Mouse (Mus musculus): ENCODE measurements around the gene Scarb1. TPM values are rescaled to one million over a fixed set of nuclear protein-coding genes. Genes with fewer than 3 reads are reported as not detected.
A peak's percentile ranks its signal among the peaks of the same experiment; 100 is the strongest.

Gene Scarb1
- total RNA-seq, 2 experiments from 2014 or later: 62.6 to 73.8 TPM

DNA sequence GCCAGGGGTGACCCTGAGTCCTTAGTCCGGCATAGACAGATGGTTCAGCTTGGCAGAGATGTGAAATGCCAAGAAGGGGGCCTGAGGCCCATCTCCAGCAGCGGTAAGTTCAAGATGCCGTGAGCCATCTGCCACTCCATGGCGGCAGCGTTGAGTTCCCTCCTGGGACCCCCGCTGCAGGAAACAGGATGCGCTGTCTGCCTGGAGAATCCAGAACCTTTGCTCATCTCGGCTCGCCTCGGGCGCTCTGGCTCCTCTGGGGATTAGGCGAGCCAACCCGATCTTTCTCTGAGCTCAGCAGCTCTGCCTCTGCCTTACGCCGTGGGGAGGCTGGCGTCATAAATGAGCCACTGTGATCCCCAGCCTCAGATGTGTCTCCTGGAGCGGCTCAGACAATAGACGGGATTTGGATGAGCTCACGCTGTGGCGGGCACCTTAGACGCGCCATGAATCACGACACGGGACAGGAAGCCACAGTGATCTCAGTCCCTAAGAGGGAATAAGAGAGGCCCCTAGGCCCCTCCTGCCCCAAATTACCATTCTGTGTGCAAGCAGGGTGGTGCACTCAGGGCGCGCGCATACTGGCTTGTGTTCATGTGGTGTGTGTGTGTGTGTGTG, 95.3 kb downstream of the Scarb1 start:
- peak; percentile 66 to 73 for DNase-seq
- intact Hi-C loops (cut with DNase I): no loop called here

DNA sequence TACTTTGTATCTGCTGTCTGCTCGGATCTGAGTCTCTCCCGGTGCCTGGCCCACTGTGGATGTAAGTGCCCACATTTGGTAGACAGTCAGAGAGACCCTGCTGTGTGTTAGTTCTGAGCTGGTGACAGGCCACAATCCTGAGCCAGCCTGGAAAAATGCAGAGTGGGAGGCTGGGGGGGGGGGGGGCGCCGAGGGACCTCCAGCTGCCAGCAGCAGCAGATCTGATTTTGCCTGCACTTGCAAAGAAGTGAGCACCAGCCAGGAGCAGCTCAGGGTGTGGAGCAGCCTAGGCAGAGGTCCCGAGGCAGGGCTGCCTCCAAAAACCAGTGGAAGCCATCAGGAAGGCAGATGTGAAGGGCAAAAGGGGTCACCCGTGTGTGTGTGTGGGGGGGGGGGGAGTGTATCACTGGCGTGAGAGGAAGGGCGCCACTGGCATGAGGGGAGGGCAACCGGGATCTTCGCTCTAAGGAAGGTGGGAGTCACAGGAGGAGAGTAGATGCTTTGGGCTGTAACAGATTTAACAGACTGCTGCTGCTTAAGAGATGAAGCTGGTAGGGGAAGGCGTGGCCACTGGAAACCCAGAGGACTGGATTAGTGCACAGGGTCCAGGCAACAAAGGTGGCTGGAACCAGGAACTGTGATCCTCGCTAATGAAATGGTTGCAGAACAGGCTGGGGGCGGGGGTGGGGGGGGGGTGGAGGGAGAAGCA, 95.9 kb downstream of the Scarb1 start:
- no peak for DNase-seq
- intact Hi-C loops (cut with DNase I): no loop called here

DNA sequence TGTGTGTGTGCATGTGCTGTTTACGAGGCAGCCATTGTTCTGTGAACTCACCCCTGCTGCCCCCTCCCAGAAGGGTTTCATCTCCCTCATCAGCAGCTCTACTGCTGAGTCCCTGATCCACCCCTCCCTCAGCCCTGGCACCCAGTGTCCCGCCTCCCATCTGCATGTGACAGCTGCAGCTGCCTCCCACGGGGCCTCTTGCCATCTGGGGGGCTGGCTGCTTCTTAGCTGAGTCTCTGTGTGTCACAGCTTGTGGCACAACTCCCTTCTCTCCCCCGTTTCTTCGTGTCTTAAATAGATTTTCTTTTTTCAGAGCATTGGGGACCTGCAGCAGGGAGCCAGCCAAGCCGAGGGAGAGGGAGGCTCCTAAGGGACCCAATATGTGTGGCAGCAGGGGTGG, 97.0 kb downstream of the Scarb1 start:
- no peak for DNase-seq
- intact Hi-C loops (cut with DNase I): no loop called here

DNA sequence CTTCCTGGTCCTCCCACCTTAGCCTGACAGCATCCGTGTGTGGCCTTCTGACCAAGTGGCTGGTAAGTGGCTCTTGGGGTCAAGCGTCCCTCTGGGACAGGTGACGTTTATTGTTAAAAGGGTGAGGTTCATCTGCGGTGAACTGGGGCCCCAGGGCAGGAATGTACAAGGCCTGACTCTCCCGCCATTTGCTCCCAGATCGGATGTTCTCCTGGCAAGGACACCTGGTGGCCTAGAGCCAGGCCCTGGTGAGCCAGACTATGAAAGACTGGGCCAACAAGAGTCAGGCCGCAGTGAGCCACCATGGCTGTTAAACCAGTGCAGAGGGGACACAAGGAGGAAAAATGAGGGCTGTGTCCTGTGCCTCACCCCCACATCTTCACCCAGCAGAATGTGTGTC, 98.8 kb downstream of the Scarb1 start:
- intact Hi-C loops (cut with DNase I): no loop called here
- DNase-seq: peak in 1 of 2 experiments; percentile 26

DNA sequence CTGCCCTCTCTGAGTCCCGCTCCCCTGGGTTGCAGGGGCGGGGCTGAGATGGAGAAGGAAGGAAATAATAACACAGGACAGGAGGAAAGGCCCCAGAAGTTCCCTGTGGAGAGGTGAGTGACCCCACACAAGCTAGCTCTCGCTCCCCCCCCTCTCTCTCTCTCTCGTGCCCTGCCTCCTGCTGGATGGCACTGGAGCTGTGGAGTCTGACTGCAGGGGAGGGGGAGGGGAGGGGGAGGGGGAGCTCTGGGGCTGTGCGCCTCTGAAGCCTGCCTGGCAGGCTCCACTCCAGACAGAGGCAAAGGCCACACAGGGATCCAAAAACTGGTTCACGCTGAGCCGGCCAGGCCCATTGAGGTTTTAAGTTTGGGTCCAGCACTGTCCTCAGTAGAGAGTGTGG, 99.3 kb downstream of the Scarb1 start:
- intact Hi-C loops (cut with DNase I): no loop called here
- no peak for DNase-seq

DNA sequence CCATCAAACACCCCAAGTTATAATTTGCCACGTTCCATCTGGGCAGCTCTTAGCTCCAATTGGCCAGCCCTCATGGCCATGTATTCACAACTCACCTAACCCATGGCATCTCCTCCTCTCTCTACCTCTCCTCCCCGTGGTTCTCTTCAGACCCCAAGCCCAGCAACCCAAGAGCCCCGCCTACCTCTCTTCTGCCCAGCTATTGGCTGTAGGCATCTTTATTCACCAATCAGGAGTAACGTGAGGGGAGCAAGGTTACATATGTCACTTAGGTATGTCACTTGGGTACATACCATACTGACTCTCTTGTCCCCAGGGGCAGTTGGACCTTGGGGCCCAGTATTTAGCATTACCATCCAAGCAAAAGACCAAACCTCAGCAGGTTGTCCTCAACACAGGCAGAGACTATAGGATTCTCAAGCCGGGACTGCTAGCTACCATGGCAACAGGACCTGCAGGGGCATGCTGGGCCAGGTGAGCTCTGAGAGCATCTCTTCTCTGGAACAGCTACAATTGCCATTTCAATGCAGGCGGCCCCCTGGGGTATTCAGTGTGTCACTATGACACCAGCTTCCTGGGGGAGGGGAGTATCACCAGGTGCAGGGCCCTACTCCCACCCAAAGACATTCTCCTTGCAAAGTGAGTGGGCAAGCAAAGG, 100.6 kb downstream of the Scarb1 start:
- intact Hi-C loops (cut with DNase I): no loop called here
- DNase-seq: no peak

DNA sequence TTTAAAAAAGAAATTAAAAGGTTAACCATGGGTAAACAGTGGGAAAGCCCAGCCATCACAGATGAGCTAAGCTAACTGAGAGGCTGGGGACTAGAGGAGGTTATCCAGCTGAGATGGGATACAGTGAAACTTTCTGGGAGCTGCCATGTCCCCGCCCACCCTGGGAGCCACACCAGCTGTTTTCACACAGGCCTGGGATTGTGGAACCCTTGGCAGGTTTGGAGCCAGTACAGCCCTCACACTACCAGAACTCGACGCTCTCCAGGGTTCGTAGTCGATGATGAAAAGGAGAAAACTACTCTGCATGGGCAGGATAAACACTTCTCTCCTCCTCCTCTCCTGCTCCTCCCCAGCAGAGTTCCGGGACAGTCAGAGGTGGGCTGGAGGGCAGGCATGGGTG, 105.0 kb downstream of the Scarb1 start:
- intact Hi-C loops (cut with DNase I): no loop called here
- DNase-seq: peak; percentile 81 to 82

DNA sequence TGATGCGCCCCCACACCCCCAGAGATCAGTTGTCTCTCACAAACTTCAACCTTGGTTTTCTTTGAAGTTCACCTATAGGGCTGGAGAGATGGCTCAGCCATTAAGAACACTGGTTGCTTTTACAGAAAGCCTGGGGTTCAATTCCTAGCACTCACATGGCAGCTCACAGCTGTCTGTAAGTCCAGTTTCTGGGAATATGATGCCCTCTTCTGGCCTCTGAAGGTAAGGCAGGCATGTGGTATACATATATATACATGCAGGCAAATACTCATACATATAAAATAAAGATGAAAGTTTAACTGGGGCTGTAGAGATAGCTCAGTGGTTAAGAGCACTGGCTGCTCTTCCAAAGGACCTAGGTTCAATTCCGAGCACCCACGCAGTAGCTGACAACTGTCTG, 105.5 kb downstream of the Scarb1 start:
- intact Hi-C loops (cut with DNase I): no loop called here
- DNase-seq: no peak

DNA sequence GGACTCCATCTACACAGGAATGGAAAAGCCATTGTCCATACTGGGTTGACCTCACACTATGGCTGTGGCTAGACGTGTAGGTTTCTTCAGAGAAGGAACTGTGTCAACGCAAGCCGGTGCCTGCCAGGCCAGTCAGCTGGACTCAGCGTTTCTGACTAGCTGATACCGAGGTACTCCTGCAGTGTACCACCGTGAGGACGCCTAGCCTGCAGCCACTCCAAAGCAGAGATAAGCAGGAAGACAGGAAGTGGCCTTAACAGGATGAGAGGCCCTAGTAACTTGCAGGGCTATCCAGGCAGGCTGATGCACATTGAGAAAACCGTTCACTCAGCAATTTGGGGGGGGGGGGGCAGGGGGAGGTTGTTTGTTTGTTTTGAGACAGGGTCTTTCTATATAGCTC, 106.5 kb downstream of the Scarb1 start:
- intact Hi-C loops (cut with DNase I): no loop called here
- no peak for DNase-seq

DNA sequence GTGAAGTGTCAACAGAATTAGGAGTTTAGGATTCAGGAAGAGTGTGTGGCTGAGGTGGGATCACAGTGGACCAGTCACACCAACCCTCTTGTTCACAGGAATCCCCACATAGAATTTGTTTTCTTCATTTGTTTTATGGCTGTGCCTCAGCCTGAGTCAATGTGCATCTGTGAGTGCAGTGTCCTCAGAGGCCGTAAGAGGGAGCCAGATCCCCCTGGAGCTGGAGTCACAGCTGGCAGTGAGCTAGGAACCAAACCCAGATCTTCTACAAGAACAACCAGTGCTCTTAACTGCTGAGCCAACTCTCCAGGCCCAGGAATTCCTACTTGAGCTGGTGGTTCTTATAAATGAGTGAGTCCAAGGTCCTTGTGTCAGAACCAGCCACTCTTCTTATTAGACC, 107.4 kb downstream of the Scarb1 start:
- DNase-seq: no peak
- intact Hi-C loops (cut with DNase I): no loop called here

DNA sequence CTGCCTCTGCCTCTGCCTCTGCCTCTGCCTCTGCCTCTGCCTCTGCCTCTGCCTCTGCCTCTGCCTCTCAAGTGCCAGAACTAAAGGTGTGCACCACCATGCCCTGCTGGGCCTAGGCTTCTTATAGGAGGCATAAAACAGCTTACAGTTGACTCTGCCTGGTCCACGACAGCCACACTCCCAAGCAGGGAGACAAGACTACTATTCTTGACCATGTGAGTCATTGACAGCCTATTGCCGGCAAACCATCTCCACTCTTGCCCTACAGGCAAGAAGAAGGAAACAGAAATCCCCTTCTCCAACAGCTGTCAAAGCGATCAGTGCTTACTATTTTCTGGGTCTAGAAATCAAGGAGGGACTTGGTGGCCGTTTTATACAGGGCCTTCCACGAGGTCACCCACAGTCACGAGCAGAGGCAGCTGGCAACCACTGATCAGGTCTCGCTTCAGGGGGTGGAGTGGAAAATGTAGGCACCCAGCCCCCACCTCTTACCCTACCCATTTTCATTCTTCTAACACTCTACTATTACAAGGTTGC, 108.4 kb downstream of the Scarb1 start:
- intact Hi-C loops (cut with DNase I): no loop called here
- no peak for DNase-seq

DNA sequence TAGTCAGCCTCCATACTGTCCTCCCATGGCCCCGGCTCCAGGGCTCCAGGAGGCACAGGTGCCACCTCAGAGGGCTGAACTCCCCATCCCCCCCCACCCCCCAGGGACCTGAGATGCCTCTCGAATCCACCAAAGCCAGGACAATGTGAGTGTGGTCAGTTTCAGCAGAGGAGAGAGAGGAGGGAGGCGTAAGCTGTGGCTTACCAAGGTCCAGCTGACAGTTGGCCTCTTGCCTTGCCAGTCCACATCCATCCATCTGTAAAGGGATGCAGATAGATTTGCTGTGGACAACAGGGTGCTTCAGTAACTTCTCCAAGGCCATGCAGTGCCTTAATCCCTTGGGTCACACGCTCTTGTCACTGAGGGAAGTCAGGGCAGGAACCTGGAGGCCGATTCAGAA, 110.4 kb downstream of the Scarb1 start:
- intact Hi-C loops (cut with DNase I): no loop called here
- no peak for DNase-seq

DNA sequence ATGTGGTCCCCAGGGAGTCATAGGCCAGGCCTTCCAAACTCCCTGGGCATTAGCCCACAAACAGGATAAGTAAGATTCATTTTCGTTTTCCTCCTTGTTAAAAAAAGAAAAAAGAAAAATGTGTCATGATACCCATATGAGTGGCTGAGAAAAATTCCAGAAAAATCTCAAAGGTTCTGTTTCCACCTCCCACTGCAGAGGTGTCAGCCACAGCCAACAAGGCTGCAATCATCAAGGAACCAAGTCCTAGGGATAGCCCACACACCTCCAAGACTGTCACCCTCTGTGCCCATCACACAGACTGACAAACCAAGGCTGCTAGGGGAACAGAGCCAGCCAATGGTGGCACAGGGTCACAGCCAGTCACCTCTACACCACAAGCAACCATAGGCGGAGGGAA, 111.8 kb downstream of the Scarb1 start:
- DNase-seq: no peak
- intact Hi-C loops (cut with DNase I): no loop called here

DNA sequence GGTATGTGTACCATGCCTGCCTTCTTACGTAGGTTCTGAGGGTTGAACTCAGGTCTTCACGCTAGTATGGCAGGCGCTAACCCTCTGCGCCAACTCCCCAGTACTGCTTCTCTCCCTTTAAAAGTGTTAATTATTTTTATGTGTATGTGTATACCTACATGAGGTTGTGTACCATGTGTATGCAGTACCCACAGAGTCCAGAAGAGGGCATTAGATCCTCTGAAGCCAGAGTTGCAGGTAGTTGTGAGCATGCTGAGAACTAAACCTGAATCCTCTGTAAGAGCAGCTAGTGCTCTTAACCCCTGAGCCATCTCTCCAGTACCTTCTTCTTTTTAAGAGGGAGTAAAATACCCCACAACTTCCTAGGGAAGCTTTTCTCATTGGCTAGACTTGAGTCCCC, 113.2 kb downstream of the Scarb1 start:
- intact Hi-C loops (cut with DNase I): no loop called here
- no peak for DNase-seq

Other genes with a start within 250 kb of the Scarb1 start
- gene Ncor2, start 161.9 kb downstream of the Scarb1 start, total RNA-seq (2021): 100 to 1,000 TPM; 112 to 125 TPM
- not detected for gene Gm10382, start 48.2 kb upstream of the Scarb1 start, total RNA-seq (2021)
- gene Ubc, start 49.1 kb upstream of the Scarb1 start, total RNA-seq (2021): 1,000 to 10,000 TPM in 1 of 2 experiments, 100 to 1,000 TPM in 1; 934 to 1,069 TPM
- gene Dhx37, start 93.0 kb upstream of the Scarb1 start, total RNA-seq (2021): 10 to 100 TPM; 13.2 to 14.7 TPM
- 10 to 100 TPM; 56.4 to 62.5 TPM for gene Bri3bp, start 100.5 kb upstream of the Scarb1 start, total RNA-seq (2021)
- 1 to 10 TPM; 4.8 to 5.0 TPM for gene Aacs, start 134.7 kb upstream of the Scarb1 start, total RNA-seq (2021)
- gene Tmem132b, start 190.7 kb upstream of the Scarb1 start, total RNA-seq (2021): under 1 TPM in 1 of 2 experiments, not detected in 1; 0.02 TPM